ENCODE assay signal across 25 mouse cellular contexts in the genomic region with DNA sequence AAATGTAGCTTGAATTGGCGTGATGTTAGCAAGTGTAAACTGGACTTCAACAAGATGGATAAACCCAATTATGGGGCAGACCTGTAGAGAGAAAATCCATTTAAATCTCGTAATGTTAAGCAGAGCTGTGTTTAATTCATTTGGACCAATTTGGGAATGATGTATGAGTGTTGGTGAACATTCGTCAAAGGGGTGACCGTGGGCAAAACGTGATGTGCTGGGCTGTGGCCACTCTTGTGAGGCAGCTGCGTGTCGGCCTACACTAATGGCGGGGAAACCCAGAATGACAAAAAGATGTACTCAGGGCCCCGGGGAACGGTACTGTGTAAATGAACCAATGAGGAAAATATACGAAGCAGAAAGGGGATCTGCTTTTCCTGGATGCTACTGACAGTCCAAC.
"Had no signal": no experiment of that assay in that cellular context is flagged by ENCODE, and none has a peak within 500 bp of the region (broad histone marks: within the 10 kb centered on the region; RNA-seq: fewer than 3 reads in every experiment).

No protein-coding gene starts in this region.

- H3K9me3 ChIP-seq: heart, embryonic 10.5 days; heart, embryonic 13.5 days; heart, embryonic 15.5 days; kidney, embryonic 15.5 days; limb, embryonic 10.5 days; liver, embryonic 13.5 days; liver, embryonic 15.5 days had no signal

- H3K9ac ChIP-seq: heart, embryonic 13.5 days; heart, embryonic 15.5 days; kidney, embryonic 15.5 days; limb, embryonic 12.5 days; liver, embryonic 13.5 days; liver, embryonic 15.5 days; liver, postnatal 0 days had no signal

- H3K27me3 ChIP-seq: heart, embryonic 13.5 days; heart, embryonic 15.5 days; kidney, embryonic 15.5 days; limb, embryonic 12.5 days had no signal

- H3K36me3 ChIP-seq: liver, embryonic 15.5 days had no signal

- H3K27ac ChIP-seq: heart, embryonic 10.5 days; heart, embryonic 13.5 days; heart, embryonic 15.5 days; kidney, embryonic 15.5 days; kidney, postnatal 0 days; layer of hippocampus, adult 2 months; left cerebral cortex, adult 2 months; limb, embryonic 10.5 days; limb, embryonic 12.5 days; liver, embryonic 13.5 days; liver, embryonic 15.5 days had no signal

- DNase-seq: gastrocnemius, postnatal 14 days; gastrocnemius, postnatal 36 days; heart, adult 18-20 months; heart, postnatal 14 days; heart, postnatal 36 days; kidney, adult 11 months; kidney, adult 2 months; kidney, adult 9 months; kidney, postnatal 14 days; kidney, postnatal 36 days; liver; liver, embryonic 13.5 days; liver, postnatal 0 days had no signal

- ATAC-seq: intestine, embryonic 16.5 days; liver, postnatal 0 days had no signal

- H3K4me2 ChIP-seq: heart, embryonic 13.5 days; heart, embryonic 15.5 days; kidney, embryonic 15.5 days; limb, embryonic 12.5 days; liver, embryonic 11.5 days; liver, embryonic 13.5 days; liver, embryonic 15.5 days had no signal

- H3K4me3 ChIP-seq: heart, embryonic 10.5 days; heart, embryonic 13.5 days; heart, embryonic 15.5 days; kidney, embryonic 15.5 days; layer of hippocampus, adult 2 months; left cerebral cortex, adult 2 months; limb, embryonic 10.5 days; limb, embryonic 12.5 days; liver, embryonic 13.5 days; liver, embryonic 15.5 days had no signal
